Mouse (Mus musculus) 416B (cell line): ENCODE results near the gene Zik1.
A peak's percentile ranks its signal among the peaks of the same experiment; 100 is the strongest.

Experiments used
- DNase-seq: peaks from one replicate; pipeline ENCODE4 v3.0.0; 2011; ENCODE audit warnings: low read depth

The Zik1 gene

GRCm38 (mm10) chr7:10494786-10495521 lies at the start of gene Zik1:
TSS of gene Zik1 (minus strand) at chr7:10495394.
- peak; percentile 81 for DNase-seq

GRCm38 (mm10) chr7:10495578-10495977 lies 384 bp upstream of the Zik1 start:
- no peak for DNase-seq

DNA sequence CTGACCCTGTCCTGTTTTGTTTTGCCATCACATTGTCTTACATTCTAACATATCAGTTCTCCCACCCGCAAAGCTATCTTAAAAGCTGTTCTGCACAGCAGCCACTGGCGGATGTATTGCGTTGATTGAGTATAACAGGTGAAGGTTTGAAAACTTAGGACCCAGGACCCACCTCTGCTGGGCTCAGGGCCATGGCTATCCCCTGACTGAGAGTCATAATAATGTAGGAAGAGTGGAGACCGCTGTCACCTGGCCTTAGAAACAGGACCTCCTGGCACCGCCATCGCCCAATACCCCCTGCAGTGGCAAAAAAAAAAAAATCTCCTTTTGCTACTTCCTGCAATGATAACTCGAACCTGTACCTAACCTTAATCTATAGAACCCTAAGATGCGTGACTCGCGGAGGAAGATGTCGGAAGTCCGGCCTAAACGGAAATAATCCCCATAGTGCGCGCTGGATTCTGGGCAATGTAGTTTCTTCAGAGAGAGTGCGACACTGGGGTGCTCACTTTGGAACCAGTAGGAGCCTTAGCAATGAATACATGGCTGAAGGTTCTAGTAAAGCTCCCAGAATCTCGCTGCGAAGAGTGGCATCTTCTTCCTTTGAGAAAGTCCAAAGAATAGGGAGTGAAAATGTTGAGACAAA lies 14.5 kb downstream of the Zik1 start:
- no peak for DNase-seq

- DNase-seq, result no peak
Observed at GRCm38 (mm10) chr7:10479813-10480212, 15.4 kb downstream of the Zik1 start.

GRCm38 (mm10) chr7:10458166-10458565 lies 37.0 kb downstream of the Zik1 start:
- DNase-seq, result no peak

DNA sequence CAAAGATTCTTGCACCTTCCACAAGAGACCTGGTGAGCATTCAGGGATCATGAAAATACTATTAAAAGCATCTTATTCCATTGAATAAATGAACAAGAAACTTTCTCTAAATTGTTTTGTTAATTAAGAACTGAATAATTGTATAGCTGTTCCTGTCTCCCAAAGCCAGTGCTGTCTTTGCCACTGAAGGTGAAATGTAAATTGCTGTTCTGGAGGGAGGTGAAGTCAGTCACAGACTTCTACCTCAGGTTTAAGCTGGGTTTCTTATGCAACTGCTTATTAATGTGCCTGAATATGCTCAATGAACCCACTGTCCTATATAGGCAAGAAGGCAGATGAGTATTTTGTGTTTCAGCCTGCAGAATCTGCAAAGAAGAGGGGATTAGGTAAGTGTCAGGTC lies 52.2 kb downstream of the Zik1 start, which contains the start of gene Vmn1r67:
Gene Vmn1r67 (plus strand): TSS at position 301 of the 400 bp plus-strand sequence.
- DNase-seq, result no peak
